Mouse (Mus musculus) MEL (cell line): ENCODE data around the gene Npy5r. TPM values are rescaled to one million over a fixed set of nuclear protein-coding genes. Genes with fewer than 3 reads are reported as not detected.

Experiments used
- DNase-seq: peaks from one replicate; pipeline ENCODE4 v3.0.0; 2011; ENCODE audit warnings: low read depth, low spot score
- H3K27ac ChIP-seq: 2 replicates; pipeline ENCODE4 v1.5.1; 2012; ENCODE audit warnings: low read depth, mild to moderate bottlenecking, control low read depth, low read length, moderate library complexity; ENCODE audit not compliant: control insufficient read depth
- H3K27me3 ChIP-seq, 2 experiments: fragments of 150-350 bp in 1 of 2; sonication (generic) in 1 of 2; 2 replicates each; pipeline ENCODE4 v1.6.1; 2012; ENCODE audit warnings: low read length in 2 of 2, mild to moderate bottlenecking in 2 of 2, improper control_type of control experiment in 1 of 2, moderate library complexity in 1 of 2; ENCODE audit not compliant: insufficient read depth in 2 of 2, control insufficient read depth in 1 of 2
- H3K36me3 ChIP-seq, 2 experiments: 2 replicates each; pipeline ENCODE4 v1.6.1; 2012 to 2014; ENCODE audit warnings: low read length in 2 of 2, improper control_type of control experiment in 1 of 2, inconsistent platforms in 1 of 2, mild to moderate bottlenecking in 1 of 2; ENCODE audit not compliant: insufficient read depth in 2 of 2, control insufficient read depth in 1 of 2
- H3K4me1 ChIP-seq, 2 experiments: fragments of 150-350 bp in 1 of 2; sonication (generic) in 1 of 2; 2 replicates each; pipeline ENCODE4 v1.6.1; 2012; ENCODE audit warnings: low read length in 2 of 2, improper control_type of control experiment in 1 of 2, mild to moderate bottlenecking in 1 of 2; ENCODE audit not compliant: insufficient read depth in 2 of 2, control insufficient read depth in 1 of 2
- H3K4me3 ChIP-seq, 2 experiments: fragments of 150-350 bp in 1 of 2; sonication (generic) in 1 of 2; 2 replicates each; pipeline ENCODE4 v1.5.1; 2012; ENCODE audit warnings: low read depth in 2 of 2, low read length in 2 of 2, mild to moderate bottlenecking in 2 of 2, moderate library complexity in 2 of 2, control low read depth in 1 of 2, improper control_type of control experiment in 1 of 2; ENCODE audit not compliant: control insufficient read depth in 1 of 2, insufficient read depth in 1 of 2
- H3K79me2 ChIP-seq: 2 replicates; pipeline ENCODE4 v1.6.1; 2012; ENCODE audit warnings: mild to moderate bottlenecking, low read length, moderate library complexity; ENCODE audit not compliant: control insufficient read depth, poor library complexity, insufficient read depth
- H3K9ac ChIP-seq: 2 replicates; pipeline ENCODE4 v1.6.1; 2012; ENCODE audit warnings: low read depth, mild to moderate bottlenecking, control low read depth, low read length, moderate library complexity; ENCODE audit not compliant: control insufficient read depth, poor library complexity, severe bottlenecking
- H3K9me3 ChIP-seq: fragments of 150-350 bp; sonication (generic); replicated peaks from 2 replicates; pipeline ENCODE4 v1.6.1; 2012; ENCODE audit warnings: mild to moderate bottlenecking, low read length, improper control_type of control experiment, moderate library complexity; ENCODE audit not compliant: insufficient read depth
- BHLHE40 ChIP-seq: IDR thresholded peaks from 2 replicates; pipeline ENCODE4 v1.6.1; 2012; ENCODE audit warnings: low read depth, mild to moderate bottlenecking, inconsistent platforms, low read length, improper control_type of control experiment, borderline replicate concordance
- CHD1 ChIP-seq: IDR thresholded peaks from 2 replicates; pipeline ENCODE4 v1.6.1; 2012; ENCODE audit warnings: low read depth, mild to moderate bottlenecking, inconsistent platforms, low read length, improper control_type of control experiment
- CTCF ChIP-seq, 3 experiments: IDR thresholded peaks in 2 of 3; conservative IDR thresholded peaks in 1 of 3; 2 replicates each; pipeline ENCODE4 v1.5.1; 2011 to 2012; ENCODE audit warnings: low read length in 3 of 3, low read depth in 2 of 3, mild to moderate bottlenecking in 2 of 3, improper control_type of control experiment in 1 of 3, inconsistent platforms in 1 of 3, mixed read lengths in 1 of 3, moderate library complexity in 1 of 3; ENCODE audit not compliant: control insufficient read depth in 1 of 3, insufficient read depth in 1 of 3, poor library complexity in 1 of 3, severe bottlenecking in 1 of 3
- ELF1 ChIP-seq: IDR thresholded peaks from 2 replicates; pipeline ENCODE4 v1.6.1; 2014; ENCODE audit warnings: low read depth, mild to moderate bottlenecking, inconsistent platforms, low read length, improper control_type of control experiment, moderate library complexity
- EP300 ChIP-seq, 2 experiments: IDR thresholded peaks; 2 replicates each; pipeline ENCODE4 v1.6.1; 2011; ENCODE audit warnings: improper control_type of control experiment in 2 of 2, low read length in 2 of 2, low read depth in 1 of 2, mild to moderate bottlenecking in 1 of 2
- ETS1 ChIP-seq: IDR thresholded peaks from 2 replicates; pipeline ENCODE4 v1.6.1; 2012; ENCODE audit warnings: low read depth, mild to moderate bottlenecking, inconsistent platforms, low read length, improper control_type of control experiment, moderate library complexity
- GABPA ChIP-seq: IDR thresholded peaks from 2 replicates; pipeline ENCODE4 v1.6.1; 2012; ENCODE audit warnings: low read depth, mild to moderate bottlenecking, inconsistent platforms, low read length, improper control_type of control experiment, moderate library complexity
- KAT2A ChIP-seq: conservative IDR thresholded peaks from 2 replicates; pipeline ENCODE4 v1.6.1; 2012; ENCODE audit warnings: low read depth, low read length, improper control_type of control experiment, inconsistent platforms
- MAZ ChIP-seq: IDR thresholded peaks from 2 replicates; pipeline ENCODE4 v1.6.1; 2012; ENCODE audit warnings: low read depth, mild to moderate bottlenecking, inconsistent platforms, low read length, improper control_type of control experiment
- MXI1 ChIP-seq: IDR thresholded peaks from 2 replicates; pipeline ENCODE4 v1.6.1; 2011; ENCODE audit warnings: mild to moderate bottlenecking, low read depth, low read length, improper control_type of control experiment
- MYC ChIP-seq: IDR thresholded peaks from 2 replicates; pipeline ENCODE4 v1.6.1; 2011; ENCODE audit warnings: low read depth, mild to moderate bottlenecking, low read length, improper control_type of control experiment, moderate library complexity
- NELFE ChIP-seq: IDR thresholded peaks from 2 replicates; pipeline ENCODE4 v1.6.1; 2011; ENCODE audit warnings: low read depth, low read length, improper control_type of control experiment
- NRF1 ChIP-seq: IDR thresholded peaks from 2 replicates; pipeline ENCODE4 v1.6.1; 2014; ENCODE audit warnings: low read depth, mild to moderate bottlenecking, inconsistent platforms, low read length, improper control_type of control experiment, moderate library complexity; ENCODE audit not compliant: poor library complexity, insufficient read depth, severe bottlenecking
- POLR2AphosphoS2 ChIP-seq: IDR thresholded peaks from 2 replicates; pipeline ENCODE4 v1.6.1; 2011; ENCODE audit warnings: low read length, improper control_type of control experiment
- RAD21 ChIP-seq: IDR thresholded peaks from 2 replicates; pipeline ENCODE4 v1.6.1; 2011; ENCODE audit warnings: mild to moderate bottlenecking, low read depth, low read length, improper control_type of control experiment
- RCOR1 ChIP-seq: IDR thresholded peaks from 2 replicates; pipeline ENCODE4 v1.6.1; 2012; ENCODE audit warnings: low read depth, mild to moderate bottlenecking, inconsistent platforms, low read length, improper control_type of control experiment
- SIN3A ChIP-seq: IDR thresholded peaks from 2 replicates; pipeline ENCODE4 v1.6.1; 2012; ENCODE audit warnings: low read length, improper control_type of control experiment, inconsistent platforms
- SMC3 ChIP-seq: IDR thresholded peaks from 2 replicates; pipeline ENCODE4 v1.6.1; 2011; ENCODE audit warnings: low read depth, low read length, improper control_type of control experiment
- TAL1 ChIP-seq: IDR thresholded peaks from 2 replicates; pipeline ENCODE4 v1.6.1; 2012; ENCODE audit warnings: mild to moderate bottlenecking, inconsistent platforms, low read length, moderate library complexity, mixed read lengths
- UBTF ChIP-seq: IDR thresholded peaks from 2 replicates; pipeline ENCODE4 v1.6.1; 2012; ENCODE audit warnings: low read depth, mild to moderate bottlenecking, inconsistent platforms, low read length, improper control_type of control experiment, moderate library complexity, borderline replicate concordance; ENCODE audit not compliant: insufficient read depth
- USF2 ChIP-seq, 2 experiments: IDR thresholded peaks; 2 replicates each; pipeline ENCODE4 v1.6.1; 2011 to 2012; ENCODE audit warnings: improper control_type of control experiment in 2 of 2, low read length in 2 of 2, borderline replicate concordance in 1 of 2, inconsistent platforms in 1 of 2, low read depth in 1 of 2, mild to moderate bottlenecking in 1 of 2; ENCODE audit not compliant: insufficient read depth in 1 of 2
- ZC3H11A ChIP-seq: IDR thresholded peaks from 2 replicates; pipeline ENCODE4 v1.6.1; 2012; ENCODE audit warnings: low read depth, mild to moderate bottlenecking, inconsistent platforms, low read length, improper control_type of control experiment
- ZMIZ1 ChIP-seq: IDR thresholded peaks from 2 replicates; pipeline ENCODE4 v1.6.1; 2012; ENCODE audit warnings: low read depth, mild to moderate bottlenecking, inconsistent platforms, low read length, improper control_type of control experiment, moderate library complexity
- polyA plus RNA-seq, 2 experiments: library from polyadenylated mRNA; stranded (reverse) in 1 of 2; unstranded in 1 of 2; fragments of >175 nt in 1 of 2; fragments of >200 nt in 1 of 2; gene quantifications; 2 replicates each; pipeline versions ENCODE4 v1.2.1 to v1.2.4; 2012; ENCODE audit warnings: low replicate concordance in 2 of 2, low read depth in 1 of 2; ENCODE audit not compliant: insufficient read length in 2 of 2, insufficient read depth in 1 of 2, missing spikeins in 1 of 2
- total RNA-seq: library from RNA; depleted of rRNA; stranded (reverse); fragments of 300-350 nt; gene quantifications from 2 replicates; pipeline ENCODE4 v1.2.3, GENCODE M21; 2012

Gene Npy5r
- total and polyA plus RNA-seq, 3 experiments = not detected

DNA sequence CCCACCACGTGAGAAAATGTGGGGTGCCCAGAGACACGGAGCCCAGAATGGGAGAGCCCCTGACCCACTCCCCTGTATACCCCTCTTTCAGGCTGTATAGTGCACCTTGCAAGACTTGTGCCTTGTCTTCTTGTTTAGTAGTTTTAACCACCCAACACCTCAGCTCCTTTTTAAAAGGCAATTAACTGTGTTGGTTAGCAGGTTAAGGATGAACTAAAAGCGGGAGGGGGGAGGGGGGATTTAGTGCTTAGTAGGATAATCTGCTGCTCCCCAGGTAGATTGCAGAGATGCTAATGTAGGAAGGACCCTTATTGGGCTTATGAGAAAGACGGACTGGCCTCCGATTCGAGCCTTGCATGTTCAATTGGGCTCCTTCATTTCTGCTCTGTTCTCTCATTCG, 10.1 kb upstream of the Npy5r start:
- H3K27ac ChIP-seq = no peak overlapping the region
- no peaks in the 10 kb centered on the region for H3K9me3 ChIP-seq
- TF ChIP-seq TAL1 (no peak), USF2 (IDR thresholded peaks at IDR 0.05; ENCODE audit: borderline replicate concordance in 1 of 2, insufficient read depth in 1 of 2, low read depth in 1 of 2, low read length in 2 of 2) (no peak), KAT2A (no peak), POLR2AphosphoS2 (no peak), UBTF (no peak), ELF1 (no peak), BHLHE40 (no peak), MXI1 (no peak), SIN3A (no peak), ZC3H11A (no peak), SMC3 (no peak), MYC (no peak), NRF1 (no peak), ZMIZ1 (no peak), CHD1 (no peak), EP300 (IDR thresholded peaks at IDR 0.05; ENCODE audit: low read depth in 1 of 2, low read length in 2 of 2) (no peak)
- TF ChIP-seq, all 39 proteins: peak for 0
- no peak overlapping the region for H3K9ac ChIP-seq
- no peaks in the 10 kb centered on the region for H3K36me3 ChIP-seq
- H3K4me3 ChIP-seq = no peak overlapping the region
- H3K4me1 ChIP-seq = no peaks in the 10 kb centered on the region
- no peak for DNase-seq
- H3K79me2 ChIP-seq = no peaks in the 10 kb centered on the region
- H3K27me3 ChIP-seq = no peaks in the 10 kb centered on the region

DNA sequence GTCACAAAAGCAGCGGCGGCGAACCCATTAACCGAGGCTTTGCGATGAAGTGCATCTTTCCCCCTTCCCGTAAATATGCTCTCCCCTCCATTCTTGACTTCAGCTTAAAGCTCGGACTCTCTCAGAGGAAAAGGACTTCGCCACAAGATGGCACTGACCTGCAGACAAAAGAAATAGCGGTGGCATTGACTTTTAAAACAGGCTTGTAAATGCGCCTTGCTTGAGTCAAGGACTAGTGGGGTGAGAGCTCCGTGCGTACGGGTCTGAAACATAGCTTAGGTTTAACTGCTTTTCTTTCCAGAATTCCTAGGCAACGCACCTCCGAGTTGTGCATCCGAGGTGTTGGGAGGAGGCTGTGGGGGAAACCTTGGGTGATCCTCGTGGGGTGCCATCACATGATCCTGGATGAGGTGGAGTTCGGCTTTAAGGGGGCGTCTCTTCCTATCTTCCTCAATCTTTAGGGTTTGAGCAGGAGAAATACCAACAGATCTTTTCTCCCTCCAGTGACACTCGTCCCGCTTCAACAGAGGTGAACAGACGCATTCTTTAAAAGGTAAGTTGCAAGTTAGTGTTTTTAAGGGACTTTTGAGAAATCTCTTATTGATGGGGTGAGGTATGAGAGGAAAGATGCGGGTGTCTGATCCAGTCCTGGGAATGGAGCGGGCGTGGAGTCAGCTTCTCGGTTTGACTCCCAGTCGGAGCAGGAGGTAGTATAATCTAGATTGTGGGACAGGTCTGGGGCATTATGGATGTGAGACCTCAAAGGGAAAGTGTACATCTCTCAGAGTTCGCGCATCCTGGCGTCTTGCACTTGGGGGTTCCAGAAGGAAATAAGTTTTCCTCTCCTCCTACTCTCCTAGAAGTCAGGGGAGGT, 9.3 kb upstream of the Npy5r start, which contains the start of gene Npy1r:
TSS of gene Npy1r (plus strand) at position 223 of the 874 bp plus-strand sequence.
- no peaks in the 10 kb centered on the region for H3K36me3 ChIP-seq
- no peaks in the 10 kb centered on the region for H3K9me3 ChIP-seq
- no peaks in the 10 kb centered on the region for H3K79me2 ChIP-seq
- H3K27me3 ChIP-seq = no peaks in the 10 kb centered on the region
- no peak within 1 kb of the TSS for H3K27ac ChIP-seq
- H3K9ac ChIP-seq = no peak within 1 kb of the TSS
- H3K4me1 ChIP-seq = no peaks in the 10 kb centered on the region
- H3K4me3 ChIP-seq = no peak within 1 kb of the TSS
- DNase-seq = no peak
- TF ChIP-seq RCOR1 (no peak), ZMIZ1 (no peak), POLR2AphosphoS2 (no peak), CTCF (IDR thresholded peaks at IDR 0.05 in 2 of 3, conservative IDR thresholded peaks at IDR 0.05 in 1 of 3; ENCODE audit: control insufficient read depth in 1 of 3, insufficient read depth in 1 of 3, low read depth in 2 of 3, low read length in 3 of 3, poor library complexity in 1 of 3, severe bottlenecking in 1 of 3) (no peak), BHLHE40 (no peak), NRF1 (no peak), GABPA (no peak), MXI1 (no peak), UBTF (no peak), NELFE (no peak), MAZ (no peak), CHD1 (no peak), KAT2A (no peak), RAD21 (no peak), ELF1 (no peak), USF2 (IDR thresholded peaks at IDR 0.05; ENCODE audit: borderline replicate concordance in 1 of 2, insufficient read depth in 1 of 2, low read depth in 1 of 2, low read length in 2 of 2) (no peak), ETS1 (no peak)
